Mouse (Mus musculus): Measurements from ENCODE around the gene Rsrc2. TPM values are rescaled to one million over a fixed set of nuclear protein-coding genes. Genes with fewer than 3 reads are reported as not detected.

Gene Rsrc2
- polyA plus RNA-seq, 1 experiment: 15.1 TPM

GRCm38 (mm10) chr5:123679546-123680263 is 69.5 kb downstream of the Rsrc2 start:
- H3K4me3 ChIP-seq (replicated peaks): no peak overlapping the region
- no peaks in the 10 kb centered on the region for H3K9me3 ChIP-seq
- H3K4me1 ChIP-seq: peaks cover 26% of the 10 kb centered on the region
- TF ChIP-seq FLI1 (IDR thresholded peaks at IDR 0.05; ENCODE audit: low read length) (no peak), GATA1 (IDR thresholded peaks at IDR 0.05; ENCODE audit: borderline replicate concordance, low read length) (no peak)
- peaks cover 25% of the 10 kb centered on the region for H3K27me3 ChIP-seq (replicated peaks)
- peaks cover 4% of the 10 kb centered on the region for H3K36me3 ChIP-seq (replicated peaks; ENCODE audit: low read length)

- peaks cover 21% of the 10 kb centered on the region for H3K4me1 ChIP-seq
- peaks cover 19% of the 10 kb centered on the region for H3K27me3 ChIP-seq (replicated peaks)
- TF ChIP-seq GATA1 (IDR thresholded peaks at IDR 0.05; ENCODE audit: borderline replicate concordance, low read length) (no peak), FLI1 (IDR thresholded peaks at IDR 0.05; ENCODE audit: low read length) (no peak)
- peaks cover 4% of the 10 kb centered on the region for H3K36me3 ChIP-seq (replicated peaks; ENCODE audit: low read length)
- H3K9me3 ChIP-seq: no peaks in the 10 kb centered on the region
- H3K4me3 ChIP-seq (replicated peaks): no peak overlapping the region
Measured at GRCm38 (mm10) chr5:123679106-123679505, 70.1 kb downstream of the Rsrc2 start.

Other genes starting within 250 kb of the Rsrc2 start
- not detected in 2 replicates for gene B3gnt4, start 239.0 kb downstream of the Rsrc2 start, polyA plus RNA-seq (2012; ENCODE audit: insufficient read depth, low replicate concordance)
- 7.4 TPM in 1 of 2 replicates, not detected in the other for gene Diablo, start 225.2 kb downstream of the Rsrc2 start, polyA plus RNA-seq (2012; ENCODE audit: insufficient read depth, low replicate concordance)
- gene Gm49027, start 223.9 kb downstream of the Rsrc2 start, polyA plus RNA-seq (2012; ENCODE audit: insufficient read depth, low replicate concordance): not detected in 2 replicates
- gene Vps33a, start 176.4 kb downstream of the Rsrc2 start, polyA plus RNA-seq (2012; ENCODE audit: insufficient read depth, low replicate concordance): 4.6 TPM in 1 of 2 replicates, not detected in the other
- 3.7 TPM in 1 of 2 replicates, not detected in the other for gene Clip1, start 64.8 kb downstream of the Rsrc2 start, polyA plus RNA-seq (2012; ENCODE audit: insufficient read depth, low replicate concordance)
- gene Zcchc8, start 28.3 kb downstream of the Rsrc2 start, polyA plus RNA-seq (2012; ENCODE audit: insufficient read depth, low replicate concordance): 24.3 and 25.8 TPM in 2 replicates
- 0.78 TPM in 1 of 2 replicates, not detected in the other for gene Kntc1, start 302 bp upstream of the Rsrc2 start, polyA plus RNA-seq (2012; ENCODE audit: insufficient read depth, low replicate concordance)
- gene Hcar2, start 116.1 kb upstream of the Rsrc2 start, polyA plus RNA-seq (2012; ENCODE audit: insufficient read depth, low replicate concordance): not detected in 2 replicates
- 0.50 TPM in 1 of 2 replicates, not detected in the other for gene Hcar1, start 130.6 kb upstream of the Rsrc2 start, polyA plus RNA-seq (2012; ENCODE audit: insufficient read depth, low replicate concordance)
- 3.0 and 91.3 TPM in 2 replicates for gene Denr, start 157.8 kb upstream of the Rsrc2 start, polyA plus RNA-seq (2012; ENCODE audit: insufficient read depth, low replicate concordance)
- not detected in 2 replicates for gene Gm43518, start 178.0 kb upstream of the Rsrc2 start, polyA plus RNA-seq (2012; ENCODE audit: insufficient read depth, low replicate concordance)
- gene Ccdc62, start 181.3 kb upstream of the Rsrc2 start, polyA plus RNA-seq (2012; ENCODE audit: insufficient read depth, low replicate concordance): 2.1 TPM in 1 of 2 replicates, not detected in the other
- 5.4 and 11.0 TPM in 2 replicates for gene Hip1r, start 224.2 kb upstream of the Rsrc2 start, polyA plus RNA-seq (2012; ENCODE audit: insufficient read depth, low replicate concordance)